Mouse (Mus musculus): ENCODE measurements around the gene Cul3. TPM values are rescaled to one million over a fixed set of nuclear protein-coding genes. Genes with fewer than 3 reads are reported as not detected.
A peak's percentile ranks its signal among the peaks of the same experiment; 100 is the strongest.

The Cul3 gene
- polyA plus RNA-seq, 1 experiment from 2014 or later: 58.1 TPM

- DNase-seq (ENCODE audit: low spot score): no peak
- Histone ChIP-seq H3K4me2 (ENCODE audit: low read depth, low read length) (no peak overlapping the region), H3K27me3 (ENCODE audit: control insufficient read depth, insufficient read depth, low read length) (no peaks in the 10 kb centered on the region), H3K36me3 (replicated peaks; ENCODE audit: control insufficient read depth, insufficient read depth, low read depth, low read length) (no peaks in the 10 kb centered on the region), H3K4me3 (ENCODE audit: low read depth, low read length) (no peak overlapping the region), H3K27ac (replicated peaks; ENCODE audit: low read depth, low read length) (no peak overlapping the region), H3K4me1 (ENCODE audit: control insufficient read depth, insufficient read depth, low read length) (no peaks in the 10 kb centered on the region), H3K9ac (replicated peaks; ENCODE audit: low read length) (no peak overlapping the region), H3K9me3 (replicated peaks; ENCODE audit: control insufficient read depth, low read length) (no peaks in the 10 kb centered on the region)
- no peak for ATAC-seq (replicated peaks; ENCODE audit: insufficient number of reproducible peaks, low FRiP score, low TSS enrichment, low read depth)
- WGBS: 86% methylated on average over 1 of the region's 1 CpGs
Observed at GRCm38 (mm10) chr1:80260443-80260842, 79.8 kb downstream of the Cul3 start.

GRCm38 (mm10) chr1:80258632-80259031 is 81.6 kb downstream of the Cul3 start:
- no peak overlapping the region for H3K4me2 ChIP-seq (ENCODE audit: low read depth, low read length)
- H3K27ac ChIP-seq (replicated peaks; ENCODE audit: low read depth, low read length): no peak overlapping the region
- H3K9me3 ChIP-seq (replicated peaks; ENCODE audit: control insufficient read depth, low read length): no peaks in the 10 kb centered on the region
- no peak for DNase-seq (ENCODE audit: low spot score)
- 68% methylated on average over 4 of the region's 4 CpGs for WGBS
- no peak overlapping the region for H3K9ac ChIP-seq (replicated peaks; ENCODE audit: low read length)
- ATAC-seq (replicated peaks; ENCODE audit: insufficient number of reproducible peaks, low FRiP score, low TSS enrichment, low read depth): no peak
- H3K4me1 ChIP-seq (ENCODE audit: control insufficient read depth, insufficient read depth, low read length): no peaks in the 10 kb centered on the region
- no peaks in the 10 kb centered on the region for H3K27me3 ChIP-seq (ENCODE audit: control insufficient read depth, insufficient read depth, low read length)
- H3K36me3 ChIP-seq (replicated peaks; ENCODE audit: control insufficient read depth, insufficient read depth, low read depth, low read length): no peaks in the 10 kb centered on the region
- no peak overlapping the region for H3K4me3 ChIP-seq (ENCODE audit: low read depth, low read length)

- DNase-seq (ENCODE audit: low spot score) (no peak), ATAC-seq (replicated peaks; ENCODE audit: insufficient number of reproducible peaks, low FRiP score, low TSS enrichment, low read depth) (no peak)
- no peaks in the 10 kb centered on the region for H3K4me1 ChIP-seq (ENCODE audit: control insufficient read depth, insufficient read depth, low read length)
Observed at GRCm38 (mm10) chr1:80253309-80253708, 87.0 kb downstream of the Cul3 start.

GRCm38 (mm10) chr1:80250247-80250646 is 90.0 kb downstream of the Cul3 start:
- Histone ChIP-seq H3K9me3 (replicated peaks; ENCODE audit: control insufficient read depth, low read length) (no peaks in the 10 kb centered on the region), H3K4me2 (ENCODE audit: low read depth, low read length) (no peak overlapping the region), H3K9ac (replicated peaks; ENCODE audit: low read length) (no peak overlapping the region), H3K36me3 (replicated peaks; ENCODE audit: control insufficient read depth, insufficient read depth, low read depth, low read length) (no peaks in the 10 kb centered on the region), H3K4me3 (ENCODE audit: low read depth, low read length) (no peak overlapping the region), H3K4me1 (ENCODE audit: control insufficient read depth, insufficient read depth, low read length) (no peaks in the 10 kb centered on the region), H3K27me3 (ENCODE audit: control insufficient read depth, insufficient read depth, low read length) (no peaks in the 10 kb centered on the region), H3K27ac (replicated peaks; ENCODE audit: low read depth, low read length) (no peak overlapping the region)
- DNase-seq (ENCODE audit: low spot score) (no peak), ATAC-seq (replicated peaks; ENCODE audit: insufficient number of reproducible peaks, low FRiP score, low TSS enrichment, low read depth) (no peak)
- WGBS: 89% methylated on average over 5 of the region's 5 CpGs

More at GRCm38 (mm10) chr1:80253309-80253708, 87.0 kb downstream of the Cul3 start:
- no peak overlapping the region for H3K27ac ChIP-seq (replicated peaks; ENCODE audit: low read depth, low read length)
- H3K9ac ChIP-seq (replicated peaks; ENCODE audit: low read length): no peak overlapping the region
- no peak overlapping the region for H3K4me2 ChIP-seq (ENCODE audit: low read depth, low read length)
- no peaks in the 10 kb centered on the region for H3K36me3 ChIP-seq (replicated peaks; ENCODE audit: control insufficient read depth, insufficient read depth, low read depth, low read length)
- no peaks in the 10 kb centered on the region for H3K9me3 ChIP-seq (replicated peaks; ENCODE audit: control insufficient read depth, low read length)
- H3K27me3 ChIP-seq (ENCODE audit: control insufficient read depth, insufficient read depth, low read length): no peaks in the 10 kb centered on the region
- H3K4me3 ChIP-seq (ENCODE audit: low read depth, low read length): no peak overlapping the region

- H3K36me3 ChIP-seq (replicated peaks; ENCODE audit: control insufficient read depth, insufficient read depth, low read depth, low read length): no peaks in the 10 kb centered on the region
- H3K9ac ChIP-seq (replicated peaks; ENCODE audit: low read length): no peak overlapping the region
- ATAC-seq (replicated peaks; ENCODE audit: insufficient number of reproducible peaks, low FRiP score, low TSS enrichment, low read depth) (no peak), DNase-seq (ENCODE audit: low spot score) (no peak)
- H3K4me2 ChIP-seq (ENCODE audit: low read depth, low read length): no peak overlapping the region
- no peaks in the 10 kb centered on the region for H3K4me1 ChIP-seq (ENCODE audit: control insufficient read depth, insufficient read depth, low read length)
- no peak overlapping the region for H3K4me3 ChIP-seq (ENCODE audit: low read depth, low read length)
- no peak overlapping the region for H3K27ac ChIP-seq (replicated peaks; ENCODE audit: low read depth, low read length)
- H3K27me3 ChIP-seq (ENCODE audit: control insufficient read depth, insufficient read depth, low read length): no peaks in the 10 kb centered on the region
- no peaks in the 10 kb centered on the region for H3K9me3 ChIP-seq (replicated peaks; ENCODE audit: control insufficient read depth, low read length)
Observed at GRCm38 (mm10) chr1:80247131-80247530, 93.1 kb downstream of the Cul3 start.

- Histone ChIP-seq H3K27ac (replicated peaks; ENCODE audit: low read depth, low read length) (no peak overlapping the region), H3K36me3 (replicated peaks; ENCODE audit: control insufficient read depth, insufficient read depth, low read depth, low read length) (no peaks in the 10 kb centered on the region), H3K4me2 (ENCODE audit: low read depth, low read length) (no peak overlapping the region), H3K4me1 (ENCODE audit: control insufficient read depth, insufficient read depth, low read length) (no peaks in the 10 kb centered on the region), H3K4me3 (ENCODE audit: low read depth, low read length) (no peak overlapping the region), H3K9me3 (replicated peaks; ENCODE audit: control insufficient read depth, low read length) (no peaks in the 10 kb centered on the region), H3K9ac (replicated peaks; ENCODE audit: low read length) (no peak overlapping the region), H3K27me3 (ENCODE audit: control insufficient read depth, insufficient read depth, low read length) (no peaks in the 10 kb centered on the region)
- 71% methylated on average over 3 of the region's 3 CpGs for WGBS
- ATAC-seq (replicated peaks; ENCODE audit: insufficient number of reproducible peaks, low FRiP score, low TSS enrichment, low read depth) (no peak), DNase-seq (ENCODE audit: low spot score) (no peak)
Observed at GRCm38 (mm10) chr1:80244123-80244522, 96.2 kb downstream of the Cul3 start.

- H3K9ac ChIP-seq (replicated peaks; ENCODE audit: low read length): no peak overlapping the region
- DNase-seq (ENCODE audit: low spot score) (no peak), ATAC-seq (replicated peaks; ENCODE audit: insufficient number of reproducible peaks, low FRiP score, low TSS enrichment, low read depth) (no peak)
- no peak overlapping the region for H3K4me2 ChIP-seq (ENCODE audit: low read depth, low read length)
- H3K9me3 ChIP-seq (replicated peaks; ENCODE audit: control insufficient read depth, low read length): no peaks in the 10 kb centered on the region
- H3K36me3 ChIP-seq (replicated peaks; ENCODE audit: control insufficient read depth, insufficient read depth, low read depth, low read length): no peaks in the 10 kb centered on the region
- no peak overlapping the region for H3K27ac ChIP-seq (replicated peaks; ENCODE audit: low read depth, low read length)
- H3K4me3 ChIP-seq (ENCODE audit: low read depth, low read length): no peak overlapping the region
- 92% methylated on average over 6 of the region's 6 CpGs for WGBS
- no peaks in the 10 kb centered on the region for H3K27me3 ChIP-seq (ENCODE audit: control insufficient read depth, insufficient read depth, low read length)
- H3K4me1 ChIP-seq (ENCODE audit: control insufficient read depth, insufficient read depth, low read length): no peaks in the 10 kb centered on the region
Observed at GRCm38 (mm10) chr1:80241579-80241978, 98.7 kb downstream of the Cul3 start.

GRCm38 (mm10) chr1:80240017-80240660 is 100.1 kb downstream of the Cul3 start:
- Histone ChIP-seq H3K9ac (replicated peaks; ENCODE audit: low read length) (no peak overlapping the region), H3K9me3 (replicated peaks; ENCODE audit: control insufficient read depth, low read length) (no peaks in the 10 kb centered on the region), H3K36me3 (replicated peaks; ENCODE audit: control insufficient read depth, insufficient read depth, low read depth, low read length) (no peaks in the 10 kb centered on the region), H3K4me1 (ENCODE audit: control insufficient read depth, insufficient read depth, low read length) (no peaks in the 10 kb centered on the region), H3K4me2 (ENCODE audit: low read depth, low read length) (no peak overlapping the region), H3K27me3 (ENCODE audit: control insufficient read depth, insufficient read depth, low read length) (no peaks in the 10 kb centered on the region), H3K4me3 (ENCODE audit: low read depth, low read length) (no peak overlapping the region), H3K27ac (replicated peaks; ENCODE audit: low read depth, low read length) (no peak overlapping the region)
- WGBS: 29% methylated on average over 12 of the region's 12 CpGs
- peak; percentile 79 for ATAC-seq (replicated peaks; ENCODE audit: insufficient number of reproducible peaks, low FRiP score, low TSS enrichment, low read depth)
- peak; percentile 12 for DNase-seq (ENCODE audit: low spot score)

Measured in embryonic facial prominence, embryonic 11.5 days (tissue).